Mouse (Mus musculus) adipocyte (in vitro differentiated cells): ENCODE data around the gene 9930111J21Rik2.
"Not testable (repeated sequence)": the region's sequence is repeated elsewhere in the genome, so short reads cannot be mapped to it uniquely, and the experiment has no call there.

Experiments used
- DNase-seq: peaks from one replicate; pipeline ENCODE4 v3.0.0-alpha.2; 2016; ENCODE audit warnings: low spot score

9930111J21Rik2 gene

GRCm38 (mm10) chr11:48974686-48975085 is 76.4 kb downstream of the 9930111J21Rik2 start:
- not testable (repeated sequence) for DNase-seq
